Mouse (Mus musculus) kidney, adult 18-20 months (tissue): ENCODE data around the gene Vps13c.

Source experiments
- DNase-seq: peaks from one replicate; pipeline ENCODE4 v3.0.0; 2021

Vps13c gene

DNA sequence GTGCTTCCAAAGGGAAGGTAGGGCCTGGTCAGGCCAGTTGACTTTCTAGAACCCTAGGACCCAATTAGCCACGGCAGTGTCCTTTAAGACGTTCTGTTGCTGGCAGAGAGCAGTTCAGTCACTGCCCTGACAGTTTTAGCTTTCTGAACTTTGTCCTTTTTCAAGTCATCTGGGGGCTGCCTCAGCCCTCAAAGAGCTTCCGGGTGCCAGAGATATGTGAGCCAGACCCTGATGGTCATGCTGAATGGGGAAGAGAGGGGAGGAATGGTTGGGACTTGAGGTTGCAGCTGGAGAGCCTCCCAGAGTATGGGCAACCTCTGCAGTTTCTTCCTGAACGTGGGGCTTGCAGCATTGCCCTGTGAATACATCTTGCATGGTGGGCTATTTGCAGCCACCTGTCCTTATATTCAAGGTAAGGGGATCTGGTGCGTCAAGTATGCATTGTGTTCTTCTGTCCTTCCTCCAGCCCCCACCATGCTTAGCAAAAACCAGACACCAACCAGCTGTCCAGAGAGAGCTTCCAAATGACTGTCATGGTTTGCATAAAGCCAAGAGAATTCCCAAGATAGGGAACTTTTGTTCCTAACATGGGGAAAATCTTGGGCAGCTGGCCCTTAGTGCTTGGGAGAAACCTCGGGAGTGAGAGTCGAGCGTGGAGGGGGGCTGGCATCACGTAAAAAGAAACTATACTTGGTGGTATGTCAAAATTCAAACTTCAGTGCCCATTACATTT lies 182.3 kb downstream of the Vps13c start:
- peak; percentile 6 for DNase-seq

DNA sequence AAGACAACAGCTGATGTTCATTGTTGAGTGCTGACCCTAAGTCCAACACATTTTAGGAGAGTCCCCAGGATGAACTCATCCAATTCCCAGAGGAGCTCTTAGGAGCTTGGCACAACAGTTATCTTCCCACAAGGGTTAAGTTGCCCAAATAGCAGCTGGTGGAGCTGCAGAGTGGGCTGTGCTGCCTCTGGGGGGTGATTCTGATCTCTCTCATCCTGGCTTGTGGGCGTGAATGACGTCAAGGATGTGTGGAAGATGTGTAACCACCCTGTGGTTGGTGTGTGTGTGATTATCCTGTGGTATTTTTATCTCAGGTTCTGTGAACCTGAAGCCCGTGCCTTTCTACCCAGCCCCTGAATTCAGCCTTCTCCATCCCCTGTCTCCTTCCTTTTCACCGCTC lies 188.4 kb downstream of the Vps13c start:
- DNase-seq, result no peak

DNA sequence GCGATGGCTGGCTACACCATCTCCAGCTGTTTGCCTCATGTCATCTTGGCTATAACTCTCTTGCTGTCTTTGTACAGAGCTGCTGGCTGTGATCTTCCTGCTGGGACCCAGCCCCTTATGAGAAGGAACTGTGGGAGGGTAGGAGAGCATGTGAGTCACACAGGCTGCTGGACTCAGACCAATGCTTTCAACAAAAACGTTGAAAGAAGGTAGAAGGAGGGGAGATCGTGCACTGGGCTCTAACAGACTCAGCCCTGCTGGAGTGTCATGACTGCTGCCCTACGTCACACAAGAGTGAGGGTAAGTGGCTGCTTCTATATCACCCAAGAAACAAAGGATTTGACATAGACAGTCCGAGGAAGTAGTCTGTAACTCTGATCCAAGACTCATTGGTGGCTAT lies 193.6 kb downstream of the Vps13c start:
- no peak for DNase-seq
